Mouse (Mus musculus): ENCODE measurements around the gene Tsn. TPM values are rescaled to one million over a fixed set of nuclear protein-coding genes. Genes with fewer than 3 reads are reported as not detected.

Tsn gene
- polyA plus RNA-seq, 1 experiment from 2014 or later, result 226 TPM

- Histone ChIP-seq H3K4me1 (ENCODE audit: control insufficient read depth, insufficient read depth, low read length) (peaks cover 8% of the 10 kb centered on the region), H3K27ac (ENCODE audit: low read depth, low read length) (peak within 1 kb of the TSS; percentile 41; the same call in 1 of the 2 replicates), H3K4me3 (ENCODE audit: low read depth, low read length) (peak within 1 kb of the TSS; percentile 98), H3K9ac (ENCODE audit: low read depth, low read length) (peak within 1 kb of the TSS; percentile 87), H3K4me2 (peak within 1 kb of the TSS; percentile 91), H3K36me3 (ENCODE audit: control insufficient read depth, insufficient read depth, low read length) (peaks cover 10% of the 10 kb centered on the region; the same call in 1 of the 2 replicates), H3K9me3 (replicated peaks; ENCODE audit: control insufficient read depth, low read length) (no peaks in the 10 kb centered on the region), H3K27me3 (ENCODE audit: control insufficient read depth, insufficient read depth, low read length) (no peaks in the 10 kb centered on the region)
- under 1% methylated on average over 37 of the region's 37 CpGs for WGBS (ENCODE audit: insufficient replicate concordance)
- ATAC-seq (replicated peaks; ENCODE audit: insufficient number of reproducible peaks, low FRiP score, low TSS enrichment), result peak; percentile 90
Measured at GRCm38 (mm10) chr1:118321661-118322201, 10.2 kb upstream of the Tsn start, which contains the start of gene Nifk. Nifk (plus strand) TSS chr1:118321839.

GRCm38 (mm10) chr1:118320696-118321095 lies 9.2 kb upstream of the Tsn start:
- no peak overlapping the region for H3K4me2 ChIP-seq
- H3K4me3 ChIP-seq (ENCODE audit: low read depth, low read length), result no peak overlapping the region
- H3K9ac ChIP-seq (ENCODE audit: low read depth, low read length), result no peak overlapping the region
- peaks cover 8% of the 10 kb centered on the region for H3K4me1 ChIP-seq (ENCODE audit: control insufficient read depth, insufficient read depth, low read length)
- H3K9me3 ChIP-seq (replicated peaks; ENCODE audit: control insufficient read depth, low read length), result no peaks in the 10 kb centered on the region
- no peaks in the 10 kb centered on the region for H3K27me3 ChIP-seq (ENCODE audit: control insufficient read depth, insufficient read depth, low read length)
- no peak overlapping the region for H3K27ac ChIP-seq (ENCODE audit: low read depth, low read length)
- ATAC-seq (replicated peaks; ENCODE audit: insufficient number of reproducible peaks, low FRiP score, low TSS enrichment), result no peak
- peaks cover 8% of the 10 kb centered on the region; the same call in 1 of the 2 replicates for H3K36me3 ChIP-seq (ENCODE audit: control insufficient read depth, insufficient read depth, low read length)
- 63% methylated on average over 2 of the region's 2 CpGs for WGBS (ENCODE audit: insufficient replicate concordance)

- H3K4me3 ChIP-seq (ENCODE audit: low read depth, low read length), result peak overlapping the region; percentile 96
- ATAC-seq (replicated peaks; ENCODE audit: insufficient number of reproducible peaks, low FRiP score, low TSS enrichment), result peak; percentile 94
- peak overlapping the region; percentile 70 for H3K4me2 ChIP-seq
- peak overlapping the region; percentile 89 for H3K27ac ChIP-seq (ENCODE audit: low read depth, low read length)
- H3K36me3 ChIP-seq (ENCODE audit: control insufficient read depth, insufficient read depth, low read length), result peaks cover 2% of the 10 kb centered on the region
- H3K27me3 ChIP-seq (ENCODE audit: control insufficient read depth, insufficient read depth, low read length), result no peaks in the 10 kb centered on the region
- WGBS (ENCODE audit: insufficient replicate concordance), result under 1% methylated on average over 66 of the region's 67 CpGs
- H3K9ac ChIP-seq (ENCODE audit: low read depth, low read length), result peak overlapping the region; percentile 96
- H3K4me1 ChIP-seq (ENCODE audit: control insufficient read depth, insufficient read depth, low read length), result peaks cover 6% of the 10 kb centered on the region
- no peaks in the 10 kb centered on the region for H3K9me3 ChIP-seq (replicated peaks; ENCODE audit: control insufficient read depth, low read length)
Measured at GRCm38 (mm10) chr1:118310780-118311621, 538 bp downstream of the Tsn start.

- 93% methylated on average over 2 of the region's 2 CpGs for WGBS (ENCODE audit: insufficient replicate concordance)
- no peak overlapping the region for H3K4me3 ChIP-seq (ENCODE audit: low read depth, low read length)
- ATAC-seq (replicated peaks; ENCODE audit: insufficient number of reproducible peaks, low FRiP score, low TSS enrichment), result no peak
- peaks cover 19% of the 10 kb centered on the region for H3K36me3 ChIP-seq (ENCODE audit: control insufficient read depth, insufficient read depth, low read length)
- no peaks in the 10 kb centered on the region for H3K9me3 ChIP-seq (replicated peaks; ENCODE audit: control insufficient read depth, low read length)
- no peaks in the 10 kb centered on the region for H3K4me1 ChIP-seq (ENCODE audit: control insufficient read depth, insufficient read depth, low read length)
- no peaks in the 10 kb centered on the region for H3K27me3 ChIP-seq (ENCODE audit: control insufficient read depth, insufficient read depth, low read length)
- no peak overlapping the region for H3K4me2 ChIP-seq
- H3K9ac ChIP-seq (ENCODE audit: low read depth, low read length), result no peak overlapping the region
- H3K27ac ChIP-seq (ENCODE audit: low read depth, low read length), result no peak overlapping the region
Measured at GRCm38 (mm10) chr1:118297719-118298118, 13.8 kb downstream of the Tsn start.

- no peaks in the 10 kb centered on the region for H3K4me1 ChIP-seq (ENCODE audit: control insufficient read depth, insufficient read depth, low read length)
- no peaks in the 10 kb centered on the region for H3K27me3 ChIP-seq (ENCODE audit: control insufficient read depth, insufficient read depth, low read length)
- no peak overlapping the region for H3K27ac ChIP-seq (ENCODE audit: low read depth, low read length)
- H3K9me3 ChIP-seq (replicated peaks; ENCODE audit: control insufficient read depth, low read length), result no peaks in the 10 kb centered on the region
- 86% methylated on average over 3 of the region's 3 CpGs for WGBS (ENCODE audit: insufficient replicate concordance)
- no peak overlapping the region for H3K4me2 ChIP-seq
- no peak overlapping the region for H3K4me3 ChIP-seq (ENCODE audit: low read depth, low read length)
- H3K36me3 ChIP-seq (ENCODE audit: control insufficient read depth, insufficient read depth, low read length), result peaks cover 15% of the 10 kb centered on the region
- ATAC-seq (replicated peaks; ENCODE audit: insufficient number of reproducible peaks, low FRiP score, low TSS enrichment), result no peak
- no peak overlapping the region for H3K9ac ChIP-seq (ENCODE audit: low read depth, low read length)
Measured at GRCm38 (mm10) chr1:118296673-118297072, 14.9 kb downstream of the Tsn start.

GRCm38 (mm10) chr1:118294826-118295225 lies 16.7 kb downstream of the Tsn start:
- no peak overlapping the region for H3K4me2 ChIP-seq
- H3K4me1 ChIP-seq (ENCODE audit: control insufficient read depth, insufficient read depth, low read length), result no peaks in the 10 kb centered on the region
- H3K9me3 ChIP-seq (replicated peaks; ENCODE audit: control insufficient read depth, low read length), result no peaks in the 10 kb centered on the region
- peaks cover 5% of the 10 kb centered on the region; the same call in 1 of the 2 replicates for H3K36me3 ChIP-seq (ENCODE audit: control insufficient read depth, insufficient read depth, low read length)
- WGBS (ENCODE audit: insufficient replicate concordance), result 76% methylated on average over 5 of the region's 5 CpGs
- H3K27ac ChIP-seq (ENCODE audit: low read depth, low read length), result no peak overlapping the region
- ATAC-seq (replicated peaks; ENCODE audit: insufficient number of reproducible peaks, low FRiP score, low TSS enrichment), result no peak
- no peak overlapping the region for H3K9ac ChIP-seq (ENCODE audit: low read depth, low read length)
- no peak overlapping the region for H3K4me3 ChIP-seq (ENCODE audit: low read depth, low read length)
- H3K27me3 ChIP-seq (ENCODE audit: control insufficient read depth, insufficient read depth, low read length), result no peaks in the 10 kb centered on the region

- ATAC-seq (replicated peaks; ENCODE audit: insufficient number of reproducible peaks, low FRiP score, low TSS enrichment), result no peak
- peaks cover 3% of the 10 kb centered on the region; the same call in 1 of the 2 replicates for H3K36me3 ChIP-seq (ENCODE audit: control insufficient read depth, insufficient read depth, low read length)
- no peaks in the 10 kb centered on the region for H3K4me1 ChIP-seq (ENCODE audit: control insufficient read depth, insufficient read depth, low read length)
- H3K27ac ChIP-seq (ENCODE audit: low read depth, low read length), result no peak overlapping the region
- no peaks in the 10 kb centered on the region for H3K9me3 ChIP-seq (replicated peaks; ENCODE audit: control insufficient read depth, low read length)
- H3K4me3 ChIP-seq (ENCODE audit: low read depth, low read length), result no peak overlapping the region
- H3K9ac ChIP-seq (ENCODE audit: low read depth, low read length), result no peak overlapping the region
- no peak overlapping the region for H3K4me2 ChIP-seq
- 95% methylated on average over 3 of the region's 3 CpGs for WGBS (ENCODE audit: insufficient replicate concordance)
- no peaks in the 10 kb centered on the region for H3K27me3 ChIP-seq (ENCODE audit: control insufficient read depth, insufficient read depth, low read length)
Measured at GRCm38 (mm10) chr1:118294192-118294591, 17.3 kb downstream of the Tsn start.

GRCm38 (mm10) chr1:118292291-118292690 lies 19.2 kb downstream of the Tsn start:
- H3K4me1 ChIP-seq (ENCODE audit: control insufficient read depth, insufficient read depth, low read length), result no peaks in the 10 kb centered on the region
- no peak overlapping the region for H3K9ac ChIP-seq (ENCODE audit: low read depth, low read length)
- H3K27ac ChIP-seq (ENCODE audit: low read depth, low read length), result no peak overlapping the region
- ATAC-seq (replicated peaks; ENCODE audit: insufficient number of reproducible peaks, low FRiP score, low TSS enrichment), result no peak
- H3K36me3 ChIP-seq (ENCODE audit: control insufficient read depth, insufficient read depth, low read length), result peaks cover 3% of the 10 kb centered on the region; the same call in 1 of the 2 replicates
- no peak overlapping the region for H3K4me2 ChIP-seq
- no peak overlapping the region for H3K4me3 ChIP-seq (ENCODE audit: low read depth, low read length)
- WGBS (ENCODE audit: insufficient replicate concordance), result 86% methylated on average over 4 of the region's 4 CpGs
- no peaks in the 10 kb centered on the region for H3K9me3 ChIP-seq (replicated peaks; ENCODE audit: control insufficient read depth, low read length)
- no peaks in the 10 kb centered on the region for H3K27me3 ChIP-seq (ENCODE audit: control insufficient read depth, insufficient read depth, low read length)
